Mouse (Mus musculus) neural tube, embryonic 10.5 days (tissue): ENCODE measurements around the gene Tapt1.
"Not testable (repeated sequence)": the region's sequence is repeated elsewhere in the genome, so short reads cannot be mapped to it uniquely, and the experiment has no call there.

Experiments
- DNase-seq: peaks from one replicate; pipeline ENCODE4 v3.0.0-alpha.2; 2017; ENCODE audit warnings: low spot score; ENCODE audit errors: extremely low spot score

Gene Tapt1

DNA sequence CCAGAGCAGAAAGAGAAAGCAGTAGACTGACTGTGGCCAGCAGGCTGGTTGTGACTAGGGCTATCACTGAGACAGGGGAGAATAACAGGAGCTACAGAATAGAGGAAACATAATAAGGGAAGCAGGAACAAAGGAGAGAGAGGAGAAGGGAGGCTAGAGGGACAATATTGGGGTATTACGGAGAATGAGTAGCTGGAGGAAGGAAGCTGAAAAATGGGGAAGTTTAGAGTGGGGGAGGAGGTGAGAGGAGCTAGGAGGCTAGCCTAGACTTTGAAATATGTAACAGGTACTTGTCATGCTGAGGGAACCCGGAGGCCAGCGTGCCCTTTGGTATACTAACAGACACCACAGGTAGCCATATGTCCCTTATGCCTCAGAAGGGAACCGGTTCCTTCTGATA lies 98.9 kb downstream of the Tapt1 start:
- no peak for DNase-seq

DNA sequence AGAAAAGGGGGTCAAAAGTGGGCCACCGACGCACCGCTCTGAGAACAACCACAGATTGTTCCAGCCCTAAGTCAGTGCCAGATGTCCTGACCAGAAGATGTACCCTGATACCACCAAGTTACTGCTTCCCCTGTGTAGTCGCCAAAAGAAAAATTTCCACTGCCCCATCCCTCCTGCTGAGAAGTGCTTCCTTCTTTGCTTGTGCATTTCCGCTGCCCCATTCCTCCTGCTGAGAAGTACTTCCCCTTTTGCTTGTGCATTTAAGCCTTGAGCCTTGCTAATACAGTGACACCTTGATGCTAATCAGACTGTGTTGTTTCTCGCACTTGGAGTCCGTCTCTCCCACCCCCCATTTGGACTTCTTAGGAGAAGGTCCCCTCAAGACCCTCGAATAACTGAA lies 99.9 kb downstream of the Tapt1 start:
- DNase-seq = not testable (repeated sequence)
